Mouse (Mus musculus) CH12.LX (cell line): Measurements from ENCODE around the gene Vac14. TPM values are rescaled to one million over a fixed set of nuclear protein-coding genes. Genes with fewer than 3 reads are reported as not detected.

Experiments
- DNase-seq: peaks from one replicate; pipeline ENCODE4 v3.0.0-alpha.2; 2013; ENCODE audit errors: extremely low read depth
- H3K27ac ChIP-seq: 2 replicates; pipeline ENCODE4 v1.5.1; 2012; ENCODE audit warnings: low read depth, mild to moderate bottlenecking, control low read depth, moderate library complexity; ENCODE audit not compliant: insufficient read depth
- H3K27me3 ChIP-seq: replicated peaks from 2 replicates; pipeline ENCODE3; 2012; ENCODE audit warnings: inconsistent platforms
- H3K36me3 ChIP-seq, 2 experiments: replicated peaks in 1 of 2; 2 replicates each; pipeline versions ENCODE3 to v1.6.1; 2012; ENCODE audit warnings: inconsistent platforms in 1 of 2, low read length in 1 of 2, mild to moderate bottlenecking in 1 of 2, mixed read lengths in 1 of 2, moderate library complexity in 1 of 2; ENCODE audit not compliant: control insufficient read depth in 1 of 2, insufficient read depth in 1 of 2
- H3K4me1 ChIP-seq, 2 experiments: 2 replicates each; pipeline ENCODE4 v1.6.1; 2012; ENCODE audit warnings: inconsistent platforms in 1 of 2, moderate library complexity in 1 of 2; ENCODE audit not compliant: insufficient read depth in 2 of 2, control insufficient read depth in 1 of 2
- H3K4me2 ChIP-seq: 2 replicates; pipeline ENCODE4 v1.6.1; 2012; ENCODE audit warnings: low read depth, mild to moderate bottlenecking, control low read depth; ENCODE audit not compliant: poor library complexity, insufficient read depth, severe bottlenecking
- H3K4me3 ChIP-seq, 3 experiments: fragments of 150-350 bp in 1 of 3; sonication (generic) in 1 of 3; replicated peaks in 1 of 3; 2 replicates each; pipeline versions ENCODE3 to v1.5.1; 2011 to 2012; ENCODE audit warnings: low read depth in 2 of 3, low read length in 2 of 3, mild to moderate bottlenecking in 2 of 3, moderate library complexity in 2 of 3, control low read depth in 1 of 3, improper control_type of control experiment in 1 of 3, inconsistent platforms in 1 of 3, mixed read lengths in 1 of 3; ENCODE audit not compliant: poor library complexity in 1 of 3
- H3K79me2 ChIP-seq: replicated peaks from 2 replicates; pipeline ENCODE4 v1.6.1; 2012; ENCODE audit warnings: mild to moderate bottlenecking, moderate library complexity; ENCODE audit not compliant: control insufficient read depth, poor library complexity, insufficient read depth, severe bottlenecking; ENCODE audit errors: extremely low read depth
- H3K9ac ChIP-seq: 2 replicates; pipeline ENCODE4 v1.6.1; 2012; ENCODE audit warnings: low read depth, mild to moderate bottlenecking, control low read depth, moderate library complexity; ENCODE audit not compliant: insufficient read depth
- H3K9me3 ChIP-seq: replicated peaks from 2 replicates; pipeline ENCODE3; 2012; ENCODE audit warnings: low read length, inconsistent platforms, mixed read lengths
- CHD2 ChIP-seq: IDR thresholded peaks from 2 replicates; pipeline ENCODE4 v1.6.1; 2011; ENCODE audit warnings: low read length, improper control_type of control experiment
- CTCF ChIP-seq, 2 experiments: IDR thresholded peaks in 1 of 2; conservative IDR thresholded peaks in 1 of 2; 2 replicates each; pipeline ENCODE4 v1.5.1; 2011 to 2012; ENCODE audit warnings: low read depth in 2 of 2, low read length in 2 of 2, improper control_type of control experiment in 1 of 2, inconsistent platforms in 1 of 2, mild to moderate bottlenecking in 1 of 2, moderate library complexity in 1 of 2
- ELF1 ChIP-seq: IDR thresholded peaks from 2 replicates; pipeline ENCODE4 v1.6.1; 2014; ENCODE audit warnings: low read depth, mild to moderate bottlenecking, inconsistent platforms, low read length, improper control_type of control experiment
- GABPA ChIP-seq: IDR thresholded peaks from 2 replicates; pipeline ENCODE4 v1.6.1; 2012; ENCODE audit warnings: low read depth, low read length, improper control_type of control experiment, inconsistent platforms; ENCODE audit not compliant: insufficient replicate concordance
- HCFC1 ChIP-seq: IDR thresholded peaks from 2 replicates; pipeline ENCODE4 v1.6.1; 2012; ENCODE audit warnings: low read depth, mild to moderate bottlenecking, inconsistent platforms, low read length, improper control_type of control experiment
- JUN ChIP-seq: IDR thresholded peaks from 2 replicates; pipeline ENCODE4 v1.6.1; 2011; ENCODE audit warnings: low read depth, mild to moderate bottlenecking, low read length, improper control_type of control experiment, moderate library complexity; ENCODE audit not compliant: insufficient read depth
- JUND ChIP-seq: conservative IDR thresholded peaks from 2 replicates; pipeline ENCODE4 v1.6.1; 2011; ENCODE audit warnings: low read depth, low read length, improper control_type of control experiment
- KAT2A ChIP-seq: IDR thresholded peaks from 2 replicates; pipeline ENCODE4 v1.6.1; 2012; ENCODE audit warnings: low read length, improper control_type of control experiment, inconsistent platforms; ENCODE audit not compliant: insufficient replicate concordance
- MAFK ChIP-seq: IDR thresholded peaks from 2 replicates; pipeline ENCODE4 v1.6.1; 2011; ENCODE audit warnings: low read length, improper control_type of control experiment; ENCODE audit not compliant: insufficient replicate concordance
- MAZ ChIP-seq: IDR thresholded peaks from 2 replicates; pipeline ENCODE4 v1.6.1; 2012; ENCODE audit warnings: low read depth, mild to moderate bottlenecking, inconsistent platforms, low read length, improper control_type of control experiment, moderate library complexity
- MEF2A ChIP-seq: IDR thresholded peaks from 2 replicates; pipeline ENCODE4 v1.6.1; 2014; ENCODE audit warnings: low read depth, mild to moderate bottlenecking, inconsistent platforms, low read length, improper control_type of control experiment, borderline replicate concordance
- NRF1 ChIP-seq: IDR thresholded peaks from 2 replicates; pipeline ENCODE4 v1.6.1; 2014; ENCODE audit warnings: low read depth, mild to moderate bottlenecking, inconsistent platforms, low read length, improper control_type of control experiment, moderate library complexity
- POLR2AphosphoS2 ChIP-seq: IDR thresholded peaks from 2 replicates; pipeline ENCODE4 v1.6.1; 2011; ENCODE audit warnings: low read depth, low read length, improper control_type of control experiment
- RCOR1 ChIP-seq: conservative IDR thresholded peaks from 2 replicates; pipeline ENCODE4 v1.6.1; 2012; ENCODE audit warnings: low read depth, mild to moderate bottlenecking, inconsistent platforms, low read length, improper control_type of control experiment
- TCF12 ChIP-seq: IDR thresholded peaks from 2 replicates; pipeline ENCODE4 v1.6.1; 2014; ENCODE audit warnings: low read depth, mild to moderate bottlenecking, inconsistent platforms, low read length, improper control_type of control experiment
- UBTF ChIP-seq: IDR thresholded peaks from 2 replicates; pipeline ENCODE4 v1.6.1; 2012; ENCODE audit warnings: low read depth, mild to moderate bottlenecking, inconsistent platforms, low read length, improper control_type of control experiment, moderate library complexity
- ZC3H11A ChIP-seq: IDR thresholded peaks from 2 replicates; pipeline ENCODE4 v1.6.1; 2012; ENCODE audit warnings: low read depth, mild to moderate bottlenecking, inconsistent platforms, low read length, improper control_type of control experiment
- ZKSCAN1 ChIP-seq: IDR thresholded peaks from 2 replicates; pipeline ENCODE4 v1.6.1; 2012; ENCODE audit warnings: low read depth, inconsistent platforms, low read length, improper control_type of control experiment, borderline replicate concordance
- ZMIZ1 ChIP-seq: IDR thresholded peaks from 2 replicates; pipeline ENCODE4 v1.6.1; 2012; ENCODE audit warnings: low read depth, mild to moderate bottlenecking, inconsistent platforms, low read length, improper control_type of control experiment
- ZNF384 ChIP-seq: IDR thresholded peaks from 2 replicates; pipeline ENCODE4 v1.6.1; 2012; ENCODE audit warnings: low read depth, low read length, improper control_type of control experiment, inconsistent platforms
- dilution Hi-C: fragments of 300-500 bp; cut with MboI; formaldehyde crosslinking; loops from 2 replicates; pipeline ENCODE4 v1.14.3; 2020; ENCODE audit warnings: low sequenced_read_pairs; ENCODE audit not compliant: extremely low pct_unique_long_range_greater_than_20kb, extremely low pct_ligation_motif_present
- in situ Hi-C: fragments of 300-500 bp; cut with MboI; formaldehyde crosslinking; loops from 3 replicates; pipeline ENCODE4 v1.14.3; 2019; ENCODE audit warnings: low sequenced_read_pairs, low pct_ligation_motif_present, low pct_unique_long_range_greater_than_20kb, mixed read lengths
- polyA plus RNA-seq: library from polyadenylated mRNA; unstranded; fragments of >175 nt; gene quantifications from 2 replicates; pipeline ENCODE4 v1.2.1, GENCODE M21; 2012; ENCODE audit warnings: low read depth; ENCODE audit not compliant: insufficient read length
- total RNA-seq, 2 experiments: library from RNA; depleted of rRNA; stranded (reverse); fragments of 300-350 nt in 1 of 2; fragments of >200 nt in 1 of 2; gene quantifications; 2 replicates each; pipeline ENCODE4 v1.2.3; 2012 to 2014

Vac14 gene
- total and polyA plus RNA-seq, 3 experiments: 20.9 to 73.8 (median 28.2) TPM

DNA sequence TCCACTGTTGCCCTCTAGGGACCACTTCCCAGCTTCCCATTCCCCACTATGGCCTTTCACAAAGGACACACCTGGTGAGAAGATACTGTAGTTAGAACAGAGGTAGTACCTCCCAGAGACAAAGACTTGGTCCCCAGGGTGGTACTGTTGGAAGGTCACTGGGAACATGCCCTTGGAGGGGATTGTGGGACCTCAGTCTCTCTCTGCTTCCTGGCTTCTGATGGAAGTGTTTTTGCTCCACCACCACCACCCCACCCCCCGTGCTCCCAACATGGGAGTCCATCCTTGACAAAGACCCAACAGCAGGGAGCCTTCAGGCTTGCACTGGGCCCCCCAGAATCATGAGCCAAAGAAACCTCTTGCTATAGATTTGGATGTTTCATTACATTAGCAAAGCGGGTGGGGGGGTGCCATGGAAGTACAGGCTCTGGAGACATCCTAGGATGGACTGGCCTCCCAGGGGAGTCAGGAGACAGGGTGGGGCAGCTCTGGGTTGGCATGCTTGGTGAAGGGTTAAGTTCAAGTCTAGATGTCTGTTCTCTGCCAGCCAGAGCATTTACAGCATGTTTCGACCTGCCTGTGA, 88.0 kb downstream of the Vac14 start:
- Histone ChIP-seq H3K79me2 (no peaks in the 10 kb centered on the region), H3K27me3 (no peaks in the 10 kb centered on the region), H3K4me3 (no peak overlapping the region), H3K4me2 (no peak overlapping the region), H3K27ac (no peak overlapping the region), H3K9me3 (no peaks in the 10 kb centered on the region), H3K36me3 (peaks cover 35 to 89% of the 10 kb centered on the region in 2 experiments), H3K9ac (no peak overlapping the region), H3K4me1 (peaks cover 3 to 37% of the 10 kb centered on the region in 2 experiments)
- dilution Hi-C loops: no loop called here
- in situ Hi-C loops: no loop called here
- no peak for DNase-seq
- TF ChIP-seq TCF12 (no peak), ZNF384 (no peak), CTCF (conservative IDR thresholded peaks at IDR 0.05 in 1 of 2, IDR thresholded peaks at IDR 0.05 in 1 of 2; ENCODE audit: low read depth in 2 of 2, low read length in 2 of 2) (no peak), UBTF (no peak), GABPA (no peak), NRF1 (no peak), POLR2AphosphoS2 (no peak), ZMIZ1 (no peak), KAT2A (no peak), MEF2A (no peak), MAZ (no peak), JUN (no peak), JUND (no peak), ZC3H11A (no peak), RCOR1 (no peak), CHD2 (no peak), ELF1 (no peak), HCFC1 (no peak)

DNA sequence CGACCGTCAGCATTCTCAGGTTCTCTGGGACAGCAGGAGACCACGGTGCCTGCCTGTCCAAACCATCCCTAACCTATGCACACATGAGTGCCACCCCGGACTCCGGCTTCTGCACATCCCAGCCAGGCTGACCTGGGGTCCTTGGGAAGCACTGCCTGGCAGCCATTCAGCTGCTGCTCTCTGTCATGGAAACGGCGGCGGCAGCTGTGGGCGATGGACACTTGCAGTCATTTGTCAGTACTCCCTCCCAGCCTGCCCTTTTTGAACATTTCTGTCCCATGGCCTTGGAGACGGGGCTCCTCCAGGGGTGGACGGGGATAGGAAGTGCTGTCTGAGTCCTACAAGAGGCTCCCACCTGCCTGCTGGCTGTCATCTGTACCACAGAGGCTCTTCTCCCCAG, 90.0 kb downstream of the Vac14 start:
- in situ Hi-C loops: no loop called here
- Histone ChIP-seq H3K27ac (no peak overlapping the region), H3K4me2 (no peak overlapping the region), H3K79me2 (no peaks in the 10 kb centered on the region), H3K27me3 (no peaks in the 10 kb centered on the region), H3K4me3 (no peak overlapping the region), H3K9me3 (no peaks in the 10 kb centered on the region), H3K36me3 (peaks cover 54 to 98% of the 10 kb centered on the region in 2 experiments), H3K9ac (no peak overlapping the region), H3K4me1 (peaks cover 3 to 17% of the 10 kb centered on the region in 2 experiments)
- DNase-seq: no peak
- dilution Hi-C loops: no loop called here
- TF ChIP-seq RCOR1 (no peak), ZKSCAN1 (no peak), MEF2A (no peak), HCFC1 (no peak), MAFK (no peak), ZC3H11A (no peak), TCF12 (no peak)
